Mouse (Mus musculus) lung, embryonic 15.5 days (tissue): ENCODE measurements at regions not wholly inside any gene's neighbourhood (a gene's known extent, or its start where the extent isn't known, plus 50 kb on each side); places are given as distances from the start of the nearest gene placed in this dataset.
"Not testable (repeated sequence)": the region's sequence is repeated elsewhere in the genome, so short reads cannot be mapped to it uniquely, and the experiment has no call there.

Experiments used
- ATAC-seq: fragments of 200-750 bp; cut with Nextera tagmentation; 2 replicates; pipeline ENCODE4 v1.8.0; 2017; ENCODE audit warnings: moderate number of reproducible peaks, borderline replicate concordance; ENCODE audit not compliant: low FRiP score, low TSS enrichment; ENCODE audit errors: extremely low read depth
- H3K27ac ChIP-seq: fragments of 300-500 bp; sonication (generic); 2 replicates; pipeline ENCODE4 v1.5.1; 2015; ENCODE audit warnings: moderate library complexity, mild to moderate bottlenecking, inconsistent platforms
- H3K27me3 ChIP-seq: fragments of 300-500 bp; sonication (generic); 2 replicates; pipeline ENCODE4 v1.6.1; 2015; ENCODE audit warnings: inconsistent platforms
- H3K36me3 ChIP-seq: fragments of 300-500 bp; sonication (generic); 2 replicates; pipeline ENCODE4 v1.6.1; 2015; ENCODE audit warnings: inconsistent platforms
- H3K4me1 ChIP-seq: fragments of 300-500 bp; sonication (generic); 2 replicates; pipeline ENCODE4 v1.6.1; 2015; ENCODE audit warnings: inconsistent platforms
- H3K4me2 ChIP-seq: fragments of 300-500 bp; sonication (generic); 2 replicates; pipeline ENCODE4 v1.6.1; 2015; ENCODE audit warnings: inconsistent platforms, mild to moderate bottlenecking, moderate library complexity
- H3K4me3 ChIP-seq: fragments of 300-500 bp; sonication (generic); 2 replicates; pipeline ENCODE4 v1.5.1; 2015; ENCODE audit warnings: mild to moderate bottlenecking, inconsistent platforms
- H3K9ac ChIP-seq: fragments of 300-500 bp; sonication (generic); 2 replicates; pipeline ENCODE4 v1.6.1; 2015; ENCODE audit warnings: inconsistent platforms
- H3K9me3 ChIP-seq: fragments of 300-500 bp; sonication (generic); 2 replicates; pipeline ENCODE4 v1.6.1; 2016; ENCODE audit warnings: inconsistent platforms
- WGBS: fragments of 180-500 bp; shearing (Covaris S2); methylation state at CpG from one replicate; pipeline ENCODE4 v1.1.7; 2015; 5-methylcytosine and 5-hydroxymethylcytosine counted together

DNA sequence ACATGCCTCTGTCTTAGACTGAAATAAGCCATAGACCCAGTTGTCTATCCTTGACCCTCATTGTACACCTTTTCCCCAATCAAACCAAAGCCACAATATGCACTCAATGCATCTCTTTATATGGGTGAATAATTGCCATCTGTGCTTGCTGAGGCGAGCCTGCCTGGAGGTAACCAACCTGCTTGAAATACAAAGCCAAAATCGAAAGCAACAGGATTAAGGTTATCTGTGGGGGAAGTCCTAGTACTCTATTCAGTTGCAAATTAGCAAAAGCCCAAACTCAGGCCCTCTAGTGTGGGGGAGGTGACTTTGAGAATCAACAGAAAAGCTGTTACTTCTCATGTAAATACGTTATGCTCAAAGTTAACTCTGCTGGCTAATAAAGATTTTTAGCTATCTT is 246.2 kb upstream of the Fundc1 start:
- H3K4me3 ChIP-seq: no peak overlapping the region
- no peak overlapping the region for H3K9ac ChIP-seq
- H3K9me3 ChIP-seq: no peaks in the 10 kb centered on the region
- ATAC-seq: no peak
- H3K27ac ChIP-seq: no peak overlapping the region
- H3K27me3 ChIP-seq: no peaks in the 10 kb centered on the region
- no peak overlapping the region for H3K4me2 ChIP-seq
- no peaks in the 10 kb centered on the region for H3K4me1 ChIP-seq
- H3K36me3 ChIP-seq: no peaks in the 10 kb centered on the region
- WGBS: 63% methylated on average over 3 of the region's 3 CpGs

DNA sequence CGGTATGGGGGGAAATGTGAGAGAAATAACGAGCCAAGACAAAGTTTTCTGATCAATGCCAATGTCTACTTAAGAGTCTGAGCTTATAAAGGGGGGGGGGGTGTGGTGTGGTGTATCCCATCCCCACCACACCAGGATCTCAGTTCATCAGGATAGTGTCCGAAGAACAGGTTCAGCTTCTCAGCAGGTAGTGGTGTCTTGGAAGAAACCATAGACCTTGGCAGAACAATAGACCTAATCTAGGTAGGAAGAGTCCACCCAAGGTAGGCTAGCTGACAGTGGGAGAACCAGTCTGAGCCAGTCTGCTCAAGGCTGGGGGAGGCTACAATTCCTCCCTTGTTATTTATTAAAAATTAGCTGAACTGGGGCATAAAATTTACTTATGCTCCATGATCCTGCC is 245.5 kb upstream of the Fundc1 start:
- Histone ChIP-seq H3K36me3 (no peaks in the 10 kb centered on the region), H3K27me3 (no peaks in the 10 kb centered on the region), H3K4me3 (no peak overlapping the region), H3K27ac (no peak overlapping the region), H3K9ac (no peak overlapping the region), H3K9me3 (no peaks in the 10 kb centered on the region), H3K4me2 (no peak overlapping the region), H3K4me1 (no peaks in the 10 kb centered on the region)
- no peak for ATAC-seq
- 78% methylated on average over 3 of the region's 3 CpGs for WGBS

DNA sequence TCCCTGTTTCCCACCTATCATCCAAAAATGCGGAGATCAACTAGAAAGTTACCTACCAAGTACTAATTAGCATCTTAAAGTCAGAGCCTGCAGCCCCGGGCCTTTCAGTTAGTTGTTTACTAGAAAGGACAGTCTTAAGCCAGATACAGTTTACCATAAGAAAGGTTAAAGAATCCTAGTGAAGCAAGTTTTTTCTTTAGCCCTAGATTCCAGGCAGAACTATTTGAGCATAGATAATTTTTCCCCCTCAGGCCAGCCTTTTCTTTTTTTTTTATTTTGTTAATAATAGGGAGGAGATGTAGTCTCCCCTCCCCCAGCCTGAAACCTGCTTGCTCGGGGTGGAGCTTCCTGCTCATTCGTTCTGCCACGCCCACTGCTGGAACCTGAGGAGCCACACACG is 215.9 kb upstream of the Fundc1 start:
- not testable (repeated sequence) for H3K4me2 ChIP-seq
- 86% methylated on average over 1 of the region's 6 CpGs for WGBS

DNA sequence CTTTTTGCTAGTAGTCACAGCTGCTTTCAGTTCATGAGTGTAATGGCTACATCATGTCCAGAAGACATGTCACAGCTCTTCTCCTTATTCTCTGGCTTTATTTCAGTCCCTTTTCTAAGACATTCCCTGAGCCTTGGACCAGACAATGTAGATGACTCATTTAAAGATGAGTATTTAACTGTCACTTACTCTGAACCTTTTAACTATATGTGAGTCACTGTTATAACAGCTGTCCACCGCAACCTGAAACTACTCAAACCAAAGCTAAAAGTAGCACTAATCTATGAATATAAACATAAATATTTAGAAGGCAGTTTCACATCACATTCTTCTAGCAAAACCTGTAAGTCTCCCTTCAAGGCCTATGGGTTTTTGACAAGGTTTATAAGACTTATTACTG is 203.8 kb upstream of the Fundc1 start:
- no peak for ATAC-seq
- 90% methylated on average over 1 of the region's 1 CpGs for WGBS
- H3K9ac ChIP-seq: no peak overlapping the region
- H3K4me1 ChIP-seq: no peaks in the 10 kb centered on the region
- H3K27ac ChIP-seq: no peak overlapping the region
- H3K4me3 ChIP-seq: no peak overlapping the region
- no peaks in the 10 kb centered on the region for H3K9me3 ChIP-seq
- no peaks in the 10 kb centered on the region for H3K36me3 ChIP-seq
- H3K4me2 ChIP-seq: no peak overlapping the region
- no peaks in the 10 kb centered on the region for H3K27me3 ChIP-seq

More for the DNA sequence above, 215.9 kb upstream of the Fundc1 start:
- H3K27ac ChIP-seq, H3K4me1 ChIP-seq, H3K4me3 ChIP-seq, H3K9me3 ChIP-seq, ATAC-seq, H3K27me3 ChIP-seq, H3K9ac ChIP-seq, H3K36me3 ChIP-seq: not testable (repeated sequence)

DNA sequence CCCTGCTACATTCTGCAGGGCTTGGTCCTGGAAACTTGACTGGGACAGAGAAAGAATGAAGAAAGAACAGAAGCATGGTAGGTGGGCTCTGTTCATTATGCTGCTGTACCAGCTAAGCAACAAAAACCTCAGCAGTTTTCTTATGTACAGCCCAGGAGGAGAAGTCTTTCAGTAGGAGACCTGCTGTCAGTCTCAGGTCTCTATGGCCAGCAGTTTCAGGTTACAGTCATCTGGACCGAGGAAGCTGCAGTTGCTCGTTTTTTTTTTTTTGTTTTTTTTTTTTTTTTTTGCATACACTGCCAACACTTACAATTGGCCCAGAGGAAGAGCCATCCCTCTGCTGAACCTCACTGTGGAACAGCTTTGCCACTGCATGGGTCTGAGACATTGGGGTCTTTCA is 180.7 kb upstream of the Fundc1 start:
- no peaks in the 10 kb centered on the region for H3K9me3 ChIP-seq
- no peak for ATAC-seq
- 19% methylated on average over 2 of the region's 2 CpGs for WGBS

DNA sequence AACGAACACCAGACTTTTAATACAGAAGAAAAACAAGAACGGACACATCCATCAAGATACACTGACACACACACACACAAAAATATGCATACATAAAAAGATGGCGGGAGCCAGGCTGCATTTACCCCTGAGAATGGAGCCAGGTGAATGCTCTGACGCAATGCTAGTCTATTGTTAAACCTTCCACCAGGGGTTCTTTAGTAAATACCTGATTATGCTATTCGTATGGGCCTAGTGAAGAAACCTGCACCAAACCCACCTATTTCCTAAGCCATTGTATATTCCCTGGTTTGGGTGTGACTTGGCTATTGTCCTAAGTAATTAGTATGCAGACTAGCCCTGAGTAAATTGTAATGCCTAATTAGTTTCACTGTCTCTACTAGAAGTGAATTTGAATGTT is 179.3 kb upstream of the Fundc1 start:
- H3K9ac ChIP-seq: no peak overlapping the region
- no peaks in the 10 kb centered on the region for H3K9me3 ChIP-seq
- WGBS: 68% methylated on average over 5 of the region's 5 CpGs
- no peak overlapping the region for H3K4me3 ChIP-seq
- H3K4me2 ChIP-seq: no peak overlapping the region
- H3K4me1 ChIP-seq: no peaks in the 10 kb centered on the region
- no peak for ATAC-seq
- H3K36me3 ChIP-seq: no peaks in the 10 kb centered on the region
- H3K27ac ChIP-seq: no peak overlapping the region
- H3K27me3 ChIP-seq: no peaks in the 10 kb centered on the region

More for the DNA sequence above, 180.7 kb upstream of the Fundc1 start:
- Histone ChIP-seq H3K4me2 (no peak overlapping the region), H3K36me3 (no peaks in the 10 kb centered on the region), H3K4me1 (no peaks in the 10 kb centered on the region), H3K9ac (no peak overlapping the region), H3K27me3 (no peaks in the 10 kb centered on the region), H3K4me3 (no peak overlapping the region), H3K27ac (no peak overlapping the region)

DNA sequence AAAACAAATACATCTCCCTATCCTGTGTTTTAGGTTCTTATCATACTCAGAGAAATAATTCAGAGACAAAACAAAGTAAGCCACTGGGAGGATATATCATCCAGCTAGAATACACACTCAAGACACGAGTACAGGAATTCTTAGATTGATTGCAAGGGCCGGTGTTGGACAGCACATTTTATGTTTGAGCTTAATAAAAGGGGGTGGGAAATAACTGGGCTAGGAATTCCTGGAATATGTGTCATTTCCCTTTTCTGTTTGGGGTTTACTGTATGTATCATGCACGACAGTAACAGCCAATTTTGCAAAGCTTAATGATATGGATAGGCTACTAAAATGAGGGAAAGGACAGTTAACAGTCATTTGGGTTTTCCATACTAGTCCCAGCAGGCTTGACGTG is 158.1 kb upstream of the Fundc1 start:
- 42% methylated on average over 4 of the region's 4 CpGs for whole genome bisulfite sequencing
- ATAC-seq: no peak

DNA sequence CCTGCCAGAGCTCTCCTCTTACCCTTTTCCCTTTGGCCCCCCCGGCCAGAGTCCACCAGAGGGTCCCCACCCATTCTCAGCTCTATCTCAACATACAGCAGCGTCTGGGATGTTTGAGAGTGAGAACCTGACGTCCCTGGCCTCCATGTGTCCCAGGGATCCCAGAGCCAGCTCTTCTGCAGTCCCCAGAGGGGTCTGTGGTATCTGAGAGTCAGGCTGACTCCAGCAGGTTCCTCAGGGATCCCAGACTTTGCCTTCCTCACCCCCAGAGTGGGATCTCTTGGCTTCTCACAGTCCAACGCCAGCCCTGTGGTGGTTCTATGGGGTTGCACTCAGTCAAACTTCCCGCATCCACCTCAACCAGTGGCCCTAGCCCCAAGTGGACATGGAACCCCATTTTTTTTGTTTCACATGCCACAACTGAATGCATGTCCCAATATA is 153.7 kb upstream of the Fundc1 start:
- WGBS: 49% methylated on average over 5 of the region's 5 CpGs
- H3K27ac ChIP-seq: no peak overlapping the region
- no peak overlapping the region for H3K9ac ChIP-seq
- H3K9me3 ChIP-seq: no peaks in the 10 kb centered on the region
- H3K36me3 ChIP-seq: no peaks in the 10 kb centered on the region
- H3K4me1 ChIP-seq: no peaks in the 10 kb centered on the region
- H3K4me2 ChIP-seq: no peak overlapping the region
- H3K4me3 ChIP-seq: no peak overlapping the region
- no peaks in the 10 kb centered on the region for H3K27me3 ChIP-seq
- no peak for ATAC-seq

More for the DNA sequence above, 158.1 kb upstream of the Fundc1 start:
- Histone ChIP-seq H3K9me3 (no peaks in the 10 kb centered on the region), H3K27ac (no peak overlapping the region), H3K4me3 (no peak overlapping the region), H3K4me2 (no peak overlapping the region), H3K4me1 (no peaks in the 10 kb centered on the region), H3K9ac (no peak overlapping the region), H3K27me3 (no peaks in the 10 kb centered on the region), H3K36me3 (no peaks in the 10 kb centered on the region)

DNA sequence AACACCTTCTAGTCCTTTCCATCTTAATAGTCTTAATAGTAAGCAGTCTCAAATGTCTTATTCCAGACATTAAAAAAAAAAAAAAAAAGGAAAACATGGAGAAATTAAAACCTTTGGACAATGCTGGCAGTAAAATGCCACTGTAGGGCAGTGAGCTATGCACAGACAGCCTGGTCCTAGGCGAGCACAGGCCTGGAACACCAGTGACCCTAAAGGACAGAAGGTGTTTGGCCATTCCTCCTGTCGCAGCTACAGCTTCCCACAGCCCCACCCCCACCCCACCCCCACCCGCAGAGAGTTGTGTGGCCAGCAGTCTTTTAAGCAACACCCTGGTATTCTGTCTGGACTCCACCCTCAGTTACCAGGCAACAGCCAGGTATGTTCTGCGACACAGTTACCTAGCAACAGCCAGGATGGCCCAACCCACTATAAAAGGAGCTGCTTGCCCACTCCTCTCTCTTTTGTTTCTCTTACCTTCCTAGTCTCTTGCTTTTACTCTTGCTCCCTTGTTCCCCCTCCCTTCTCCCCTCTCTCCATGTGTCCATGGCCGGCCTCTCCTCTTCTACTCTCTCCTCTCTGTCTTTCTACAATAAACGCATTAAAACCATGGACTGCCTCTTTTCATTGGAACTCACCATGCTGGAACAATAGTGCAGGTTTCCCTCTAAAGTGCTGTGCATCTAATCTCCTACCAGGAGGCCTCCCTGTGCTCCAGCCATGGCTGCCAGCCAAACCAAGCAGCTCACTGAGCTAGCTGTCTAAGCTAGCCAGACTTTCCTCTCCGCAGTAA is 153.1 kb upstream of the Fundc1 start:
- Histone ChIP-seq H3K4me2 (no peak overlapping the region), H3K36me3 (no peaks in the 10 kb centered on the region), H3K9me3 (no peaks in the 10 kb centered on the region), H3K4me1 (no peaks in the 10 kb centered on the region), H3K4me3 (no peak overlapping the region), H3K27ac (no peak overlapping the region), H3K27me3 (no peaks in the 10 kb centered on the region), H3K9ac (no peak overlapping the region)
- peak; percentile 81 for ATAC-seq
- WGBS: 26% methylated on average over 7 of the region's 7 CpGs

DNA sequence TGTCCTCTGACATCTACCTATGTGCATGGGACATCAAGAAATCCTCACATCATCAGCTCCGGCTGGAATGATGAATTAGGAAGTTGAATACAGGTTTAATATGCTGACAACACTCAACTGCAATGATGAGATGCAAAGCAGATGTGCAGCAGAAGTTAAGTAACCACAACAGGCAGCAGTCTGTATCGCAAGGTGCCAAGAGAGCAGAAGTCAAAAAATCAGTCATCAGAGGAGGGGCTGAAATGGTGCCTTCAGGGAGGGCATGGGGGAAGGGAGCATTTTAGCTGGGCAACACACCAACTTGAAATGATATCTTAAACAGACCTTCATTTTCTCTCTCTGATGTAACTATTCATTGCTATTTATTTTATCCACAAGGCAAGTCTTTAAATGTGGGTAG is 152.3 kb upstream of the Fundc1 start:
- WGBS: 77% methylated on average over 2 of the region's 2 CpGs
- ATAC-seq: no peak
- H3K27ac ChIP-seq: no peak overlapping the region
- H3K4me3 ChIP-seq: no peak overlapping the region
- no peaks in the 10 kb centered on the region for H3K27me3 ChIP-seq
- H3K4me2 ChIP-seq: no peak overlapping the region
- H3K9me3 ChIP-seq: no peaks in the 10 kb centered on the region
- no peaks in the 10 kb centered on the region for H3K36me3 ChIP-seq
- no peaks in the 10 kb centered on the region for H3K4me1 ChIP-seq
- H3K9ac ChIP-seq: no peak overlapping the region

DNA sequence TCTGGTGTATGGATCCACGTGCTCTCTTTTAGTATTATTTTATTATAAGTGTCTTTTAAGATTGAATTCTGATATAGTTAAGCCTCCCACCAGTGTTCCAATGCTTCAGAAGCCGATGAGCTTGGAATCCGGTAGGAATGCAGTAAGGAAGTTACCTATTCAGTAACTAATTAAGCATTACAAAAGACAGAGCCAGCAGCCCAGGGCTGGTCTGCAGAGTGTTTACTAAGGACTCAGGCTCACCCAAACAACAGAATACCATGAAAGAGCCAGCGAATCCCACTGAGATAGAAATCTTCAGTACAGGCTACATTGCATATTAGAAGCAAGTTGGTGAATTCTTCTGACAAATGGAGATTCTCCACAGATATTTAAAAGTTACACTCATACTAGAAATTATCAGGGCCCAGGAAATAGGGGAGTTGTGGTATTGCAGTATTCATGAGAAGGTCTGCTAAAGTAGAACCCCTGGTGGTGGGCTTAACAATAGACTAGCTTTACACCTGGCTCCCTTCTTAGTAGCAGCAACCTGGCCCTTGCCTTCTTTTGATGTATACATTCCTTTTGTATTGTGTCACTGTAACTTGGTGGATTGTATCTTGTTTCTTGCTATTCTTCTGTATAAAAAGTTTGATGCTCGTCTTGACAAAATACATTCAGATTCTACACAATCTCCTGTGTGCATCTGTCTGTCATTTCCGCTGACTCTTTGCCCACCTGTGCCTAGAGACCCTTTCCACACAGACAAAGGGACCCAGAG is 149.9 kb upstream of the Fundc1 start:
- not testable (repeated sequence) for H3K4me3 ChIP-seq, H3K9me3 ChIP-seq, H3K9ac ChIP-seq, ATAC-seq, H3K36me3 ChIP-seq, H3K27me3 ChIP-seq, H3K4me1 ChIP-seq, H3K27ac ChIP-seq, H3K4me2 ChIP-seq
- 70% methylated on average over 6 of the region's 6 CpGs for WGBS

DNA sequence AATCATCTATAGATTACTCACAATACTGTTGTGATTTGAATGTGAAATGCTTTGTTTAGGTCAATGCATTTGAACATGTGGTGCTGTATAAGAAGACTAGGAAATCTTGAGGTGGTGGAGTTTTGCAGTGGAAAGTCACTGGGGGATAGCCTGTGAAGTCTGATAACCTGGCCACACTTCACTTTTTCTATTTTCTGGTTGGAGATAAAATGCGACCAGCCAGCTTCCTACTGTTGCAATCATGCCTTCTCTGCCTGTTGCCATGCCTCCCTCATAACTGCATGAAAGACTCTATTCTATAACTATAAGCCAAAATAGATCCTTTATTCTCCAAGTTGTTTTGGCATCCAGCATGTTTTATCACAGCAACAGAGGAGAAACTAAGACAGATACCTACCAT is 142.4 kb upstream of the Fundc1 start:
- Histone ChIP-seq H3K36me3 (no peaks in the 10 kb centered on the region), H3K9ac (no peak overlapping the region), H3K4me3 (no peak overlapping the region), H3K9me3 (no peaks in the 10 kb centered on the region), H3K27me3 (no peaks in the 10 kb centered on the region), H3K4me2 (no peak overlapping the region), H3K4me1 (no peaks in the 10 kb centered on the region), H3K27ac (no peak overlapping the region)
- no peak for ATAC-seq
- WGBS: 76% methylated on average over 1 of the region's 1 CpGs
